Mouse (Mus musculus): ENCODE measurements around the gene Cntd1.
A peak's percentile ranks its signal among the peaks of the same experiment; 100 is the strongest.
"Not testable (repeated sequence)": the region's sequence is repeated elsewhere in the genome, so short reads cannot be mapped to it uniquely, and the experiment has no call there.

The Cntd1 gene

DNA sequence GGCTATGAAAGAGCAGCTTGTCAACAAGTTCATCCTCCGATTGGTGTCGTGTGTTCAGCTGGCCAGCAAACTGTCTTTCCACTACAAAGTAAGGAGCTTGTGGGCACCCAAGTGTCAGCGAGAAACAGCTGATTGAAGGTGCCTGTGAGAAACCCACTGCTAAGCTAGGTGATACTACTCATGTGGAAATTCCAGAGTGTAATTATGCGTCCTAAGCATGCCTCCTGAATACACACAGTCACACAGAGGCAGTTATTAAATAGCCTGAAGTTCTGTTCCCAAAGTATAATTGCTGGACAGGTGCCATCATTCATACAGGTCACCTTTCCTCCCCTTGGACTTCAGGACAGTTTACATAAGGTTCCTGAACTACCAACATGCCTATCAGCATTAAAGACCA is 5.0 kb downstream of the Cntd1 start:
- DNase-seq (ENCODE audit: low spot score) = no peak

DNA sequence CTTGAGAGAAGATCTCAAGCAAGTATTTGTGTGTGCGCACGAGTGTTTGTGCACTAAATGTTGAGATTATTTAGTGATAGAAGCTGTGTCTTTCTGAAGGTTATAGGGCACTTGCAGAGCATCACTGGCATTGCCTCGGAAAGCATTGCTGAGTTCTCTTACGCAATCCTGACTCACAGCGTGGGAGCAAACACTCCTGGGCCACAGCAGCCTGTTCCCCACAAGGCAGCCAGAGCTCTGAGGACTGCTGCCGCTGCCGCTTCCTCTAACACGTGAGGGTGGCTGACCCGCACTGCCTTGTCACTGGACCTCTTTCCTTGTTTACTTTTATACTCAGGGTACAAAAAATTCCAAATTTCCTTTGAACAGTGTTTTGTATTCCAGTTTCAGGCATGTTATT is 8.5 kb downstream of the Cntd1 start:
- DNase-seq (ENCODE audit: low spot score) = no peak

DNA sequence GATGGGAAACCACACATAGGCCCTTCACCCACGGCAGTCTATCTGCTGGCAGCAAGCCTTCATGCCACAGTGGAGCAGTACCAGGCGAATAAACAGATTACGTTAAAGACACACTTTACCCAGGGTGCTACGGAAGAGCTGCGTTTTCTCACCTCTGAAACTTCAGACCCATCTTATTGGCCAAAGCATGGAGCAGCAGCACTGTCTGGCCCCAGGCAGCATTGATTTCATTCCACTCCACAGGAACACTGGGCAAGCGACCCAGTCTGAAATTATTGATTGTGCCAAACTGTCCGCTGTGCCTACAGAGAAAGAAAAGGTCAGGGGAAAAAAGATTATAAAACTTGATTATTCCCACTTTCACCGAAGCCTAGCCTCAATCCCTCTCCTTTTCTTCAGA is 12.4 kb downstream of the Cntd1 start:
- no peak for DNase-seq (ENCODE audit: low spot score)

DNA sequence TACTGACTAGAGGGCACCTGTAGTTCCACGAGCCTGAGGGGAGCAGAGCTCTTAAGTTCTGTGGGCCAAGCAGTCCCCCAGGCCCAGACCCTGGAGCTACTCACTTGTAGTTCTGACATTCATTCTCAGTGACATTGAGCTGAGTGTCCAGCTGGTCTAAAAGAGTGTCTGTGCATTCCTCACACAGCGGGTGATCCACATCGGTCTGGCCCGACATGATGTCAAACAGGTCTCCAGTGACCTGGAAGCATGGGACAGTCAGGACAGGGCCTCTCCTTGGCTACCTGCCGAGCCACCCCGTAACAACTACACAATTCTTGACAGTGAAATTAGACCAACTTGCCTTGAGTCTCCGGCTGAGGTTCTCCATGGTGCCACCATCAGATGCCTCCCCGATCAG is 16.4 kb downstream of the Cntd1 start:
- DNase-seq (ENCODE audit: low spot score) = no peak

DNA sequence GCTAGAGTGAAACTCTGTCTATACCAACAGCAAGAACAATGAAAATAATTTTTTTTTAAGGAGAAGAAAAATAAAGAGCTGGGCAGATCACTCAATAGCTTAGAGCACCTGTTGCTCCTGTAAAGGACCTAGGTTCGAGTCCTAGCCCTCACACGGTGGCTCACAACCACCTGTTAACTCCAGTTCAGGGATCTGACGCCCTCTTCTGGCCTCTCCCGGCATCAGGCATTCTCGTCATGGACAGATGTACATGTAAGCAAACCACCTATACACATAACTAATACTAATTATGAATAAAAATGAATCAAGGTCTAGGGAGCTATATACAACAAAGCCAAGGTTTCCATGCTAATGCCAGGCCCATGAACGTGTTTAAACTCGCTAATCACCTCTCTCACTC is 22.1 kb downstream of the Cntd1 start:
- DNase-seq (ENCODE audit: low spot score) = no peak

DNA sequence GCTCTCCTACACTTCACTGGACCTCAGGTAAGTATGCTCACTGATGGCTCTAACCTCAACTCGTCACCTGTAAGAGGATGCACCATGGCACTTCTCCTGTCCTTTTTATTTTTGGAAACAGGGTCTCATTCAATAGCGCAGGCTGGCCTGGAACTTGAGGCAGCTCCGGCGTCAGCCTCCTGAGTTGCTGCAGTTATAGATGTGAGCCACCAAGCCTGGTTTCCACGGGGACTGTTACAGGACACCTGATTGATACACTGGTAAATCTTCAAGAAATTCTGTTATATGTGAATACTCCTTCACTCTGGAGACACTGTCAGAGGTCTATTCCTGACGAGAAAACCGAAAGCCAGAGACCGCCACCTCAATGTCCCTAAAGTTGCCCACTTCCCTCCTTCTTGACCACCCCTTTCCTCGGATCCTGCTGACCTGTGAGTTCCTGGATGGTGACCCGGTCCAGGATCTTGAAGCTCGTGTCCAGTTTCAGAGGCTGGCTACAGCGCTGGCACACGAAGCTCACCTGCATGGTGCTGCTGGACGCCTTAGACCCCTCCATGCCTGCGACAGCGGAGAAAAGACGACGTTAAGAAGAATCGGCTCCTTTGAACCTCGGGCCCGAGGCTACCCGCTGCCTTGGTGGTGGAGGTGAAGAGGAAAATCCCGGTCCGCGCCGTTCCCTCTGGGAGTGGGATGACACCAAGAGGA is 22.6 kb downstream of the Cntd1 start:
- no peak for DNase-seq (ENCODE audit: low spot score)

DNA sequence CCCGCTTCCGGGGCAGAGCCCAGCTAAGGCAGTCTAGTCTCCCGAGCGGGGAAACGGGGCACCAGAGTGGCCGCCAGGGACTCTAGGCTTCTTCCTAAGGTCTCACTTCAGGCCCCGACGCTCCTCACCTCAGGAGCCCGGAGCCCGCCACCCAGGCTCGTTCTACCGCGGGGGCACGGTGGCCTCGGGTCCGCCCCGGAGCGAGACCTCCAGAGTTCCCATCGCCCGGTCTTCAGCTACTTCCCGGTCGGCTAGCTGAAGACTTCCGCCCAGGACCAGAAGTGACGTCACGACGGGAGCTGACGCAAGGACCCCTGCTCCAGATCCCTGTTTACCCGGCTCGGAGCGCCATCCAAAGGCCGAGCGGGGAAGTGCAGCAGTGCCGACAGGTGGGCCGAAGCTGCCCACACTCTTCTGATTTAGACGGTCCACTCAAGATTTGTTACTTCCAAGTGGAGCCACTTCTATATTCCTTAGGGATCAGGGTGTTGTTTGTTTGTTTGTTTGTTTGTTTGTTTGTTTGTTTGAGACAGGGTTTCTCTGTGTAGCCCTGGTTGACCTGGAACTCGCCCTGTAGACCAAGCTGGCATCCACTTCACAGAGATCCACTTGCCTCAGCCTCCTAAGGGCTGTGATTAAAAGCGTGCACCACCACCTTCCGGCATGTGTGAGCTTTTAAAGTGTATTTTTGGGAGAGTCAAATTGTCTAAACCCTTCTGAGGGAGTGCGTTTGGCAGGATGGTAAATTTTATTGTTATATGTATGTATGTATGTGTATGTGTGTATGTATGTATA is 23.4 kb downstream of the Cntd1 start, which contains the start of gene Becn1:
Gene Becn1 (minus strand): TSS at position 283 of the 795 bp plus-strand sequence.
- peak; percentile 97 for DNase-seq (ENCODE audit: low spot score)

DNA sequence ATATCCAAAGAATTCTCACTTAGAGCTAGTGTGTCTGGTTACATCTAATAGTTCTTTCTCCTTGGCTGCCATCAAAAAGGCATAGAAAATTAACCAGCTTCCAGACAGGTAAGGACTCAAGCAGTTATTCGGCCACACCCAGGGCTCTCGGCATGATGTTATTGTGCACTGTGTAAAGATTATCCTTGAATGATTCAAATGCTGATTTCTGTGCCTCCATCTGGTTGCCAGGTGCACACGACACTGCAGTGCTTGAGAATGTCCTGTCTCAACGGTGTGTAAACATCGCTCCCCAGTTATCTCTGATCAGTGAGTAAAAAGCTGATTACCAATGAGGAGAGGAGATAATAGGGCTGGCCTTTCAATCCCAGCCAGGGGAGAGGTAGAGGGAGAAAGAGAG is 28.9 kb downstream of the Cntd1 start:
- DNase-seq (ENCODE audit: low spot score) = no peak

DNA sequence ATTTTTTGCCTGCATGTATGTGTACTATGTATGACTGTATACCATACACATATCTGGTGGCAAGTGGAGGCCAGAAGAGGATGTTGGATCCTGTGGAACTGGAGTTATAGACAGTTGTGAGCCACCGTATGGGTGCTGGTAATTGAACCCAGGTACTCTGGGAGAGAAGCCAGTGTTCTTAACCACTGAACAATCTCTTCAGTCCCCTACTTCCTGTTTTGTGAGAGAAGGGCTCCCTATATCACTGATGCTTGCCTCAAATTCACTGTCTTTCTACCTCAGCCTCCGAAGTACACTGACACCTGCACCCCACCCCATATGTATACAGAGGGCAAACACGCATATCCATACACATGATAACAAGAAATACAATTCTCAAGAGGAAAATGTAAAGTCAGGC is 32.3 kb downstream of the Cntd1 start:
- no peak for DNase-seq (ENCODE audit: low spot score)

DNA sequence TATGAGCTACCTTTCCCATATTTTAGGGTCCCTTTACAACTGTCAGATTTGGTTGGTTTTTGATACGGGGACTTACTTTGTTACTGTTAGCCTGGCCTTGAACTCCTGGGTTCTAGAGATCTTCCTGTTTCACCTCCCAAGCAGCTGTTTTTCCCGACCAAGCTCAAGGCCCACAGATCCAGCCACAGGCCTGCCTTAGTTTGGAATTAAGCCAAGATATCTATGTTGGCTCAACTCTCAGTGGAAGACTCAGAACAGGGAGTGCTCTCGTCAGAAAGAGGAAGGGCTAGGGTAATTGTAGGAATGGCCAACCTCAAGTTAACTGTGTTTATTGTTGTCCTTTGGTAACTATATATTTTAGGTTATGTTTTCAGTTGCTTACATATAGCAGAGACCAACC is 33.3 kb downstream of the Cntd1 start:
- DNase-seq (ENCODE audit: low spot score) = no peak

DNA sequence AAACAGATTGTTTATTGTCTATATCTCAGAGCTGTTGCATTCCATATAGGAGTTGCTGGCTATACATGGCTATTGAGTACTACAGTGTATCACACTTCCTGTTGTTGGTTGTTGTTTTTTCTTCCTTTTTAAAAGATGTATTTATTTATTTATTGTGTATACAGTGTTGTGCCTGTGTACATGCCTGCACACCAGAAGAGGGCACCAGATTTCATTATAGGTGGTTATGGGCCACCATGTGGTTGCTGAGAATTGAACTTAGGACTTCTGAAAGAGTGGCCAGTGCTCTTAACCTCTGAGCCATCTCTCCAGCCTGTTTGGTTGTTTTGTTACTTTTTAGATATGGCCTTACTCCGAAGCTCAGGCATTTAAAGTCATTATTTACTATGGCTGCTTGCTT is 35.8 kb downstream of the Cntd1 start:
- no peak for DNase-seq (ENCODE audit: low spot score)

DNA sequence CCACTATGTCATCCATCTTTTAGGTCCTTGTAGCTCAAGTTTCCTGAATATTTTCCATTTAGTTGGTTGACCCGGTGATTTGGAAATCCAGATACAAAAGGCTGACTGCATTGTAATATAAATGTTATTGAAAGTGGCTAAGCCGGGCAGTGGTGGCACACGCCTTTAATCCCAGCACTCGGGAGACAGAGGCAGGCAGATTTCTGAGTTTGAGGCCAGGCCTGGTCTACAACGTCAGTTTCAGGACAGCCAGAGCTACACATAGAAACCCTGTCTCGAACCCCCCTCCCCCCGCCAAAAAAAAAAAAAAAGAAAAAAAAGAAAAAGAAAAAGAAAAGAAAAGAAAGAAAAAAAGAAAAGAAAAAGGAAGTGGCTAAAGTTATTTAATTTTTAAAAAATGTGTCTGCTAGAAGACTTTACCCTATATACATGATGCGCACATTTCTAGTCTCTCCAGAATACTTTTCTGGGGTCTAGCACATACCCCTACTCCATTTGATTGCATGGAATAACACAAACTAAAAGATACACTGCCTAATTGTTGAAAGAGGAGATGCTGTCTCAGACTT is 36.4 kb downstream of the Cntd1 start:
- DNase-seq (ENCODE audit: low spot score) = no peak

DNA sequence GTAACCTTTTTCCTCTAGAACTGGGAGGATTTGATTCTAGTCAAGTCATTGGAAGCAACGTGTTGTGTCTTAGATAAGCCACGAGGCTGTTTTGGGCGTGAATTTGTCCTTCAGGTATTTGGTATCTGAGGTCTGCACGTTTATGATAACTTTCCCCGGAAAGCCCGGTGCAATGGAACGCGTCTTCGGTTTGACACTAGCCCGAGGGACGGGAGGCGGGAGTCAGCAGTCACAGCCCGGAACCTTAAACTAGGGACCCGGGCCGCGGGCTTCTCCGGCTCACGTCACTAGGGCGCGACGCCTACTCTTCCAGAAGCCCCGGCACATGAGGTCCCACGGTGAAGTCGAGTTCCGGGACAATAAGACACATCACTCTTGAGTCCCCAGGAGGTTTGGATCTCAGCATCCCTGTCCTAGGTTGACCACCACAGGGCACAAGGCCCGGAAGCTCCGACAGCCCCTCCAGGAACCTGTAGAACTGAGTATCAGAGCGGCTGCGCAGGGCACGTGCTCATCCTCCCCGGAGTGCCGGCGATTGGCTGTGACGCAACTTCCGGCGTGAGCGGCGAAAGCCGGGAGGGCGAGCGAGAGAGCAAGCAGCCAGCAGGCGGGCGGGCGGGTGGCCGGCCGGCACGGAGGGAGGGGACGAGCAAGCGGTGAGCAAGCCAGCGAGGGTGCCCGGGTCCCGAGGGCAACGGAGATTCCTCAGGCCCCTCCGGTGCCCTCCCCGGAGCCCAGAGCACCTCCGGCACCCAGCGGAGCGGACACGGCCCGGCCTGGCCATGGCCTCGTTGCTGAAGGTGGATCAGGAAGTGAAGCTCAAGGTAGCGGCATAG is 37.1 kb downstream of the Cntd1 start, which contains the start of gene Psme3:
Gene Psme3 (plus strand): TSS at position 549 of the 836 bp plus-strand sequence.
- DNase-seq (ENCODE audit: low spot score) = peak; percentile 79

DNA sequence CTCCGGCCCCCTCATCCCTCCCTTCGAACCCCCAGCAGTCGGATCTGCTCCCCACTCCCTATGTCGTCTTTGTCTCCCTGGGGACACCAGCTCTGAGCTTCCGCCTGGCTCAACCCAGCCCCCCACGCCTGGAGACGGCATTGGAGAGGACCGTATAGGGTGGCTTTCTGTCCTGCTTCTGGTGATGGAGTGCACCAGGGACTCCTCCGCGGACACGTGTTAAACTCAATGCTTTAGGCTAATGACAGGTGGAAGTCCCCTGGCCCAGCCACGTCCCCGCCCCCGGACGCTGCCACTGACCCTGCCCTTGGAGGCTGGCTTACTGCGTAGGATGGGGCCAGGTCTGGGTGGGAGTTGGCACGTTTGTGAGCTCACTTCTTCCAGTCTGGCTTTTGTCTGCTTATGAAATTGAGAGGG is 37.7 kb downstream of the Cntd1 start:
- DNase-seq (ENCODE audit: low spot score) = no peak

DNA sequence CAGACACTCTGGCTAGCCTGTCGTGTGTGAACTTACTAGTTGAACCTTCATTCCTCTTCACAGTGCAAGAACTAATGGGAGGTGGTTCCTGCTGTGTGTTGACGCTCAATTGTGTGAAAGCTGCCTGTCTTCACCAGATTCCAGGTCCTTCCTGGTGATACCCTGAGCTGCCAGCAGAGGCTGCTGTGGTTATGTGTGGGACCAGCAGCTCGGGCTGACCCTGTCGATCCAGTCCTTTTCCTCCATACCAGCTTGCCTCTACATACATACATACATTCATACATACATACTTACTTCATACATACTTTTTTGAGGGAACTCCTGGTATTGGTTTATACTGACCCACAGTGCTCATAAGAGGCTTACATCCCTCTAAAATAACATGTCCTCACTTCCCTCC is 44.8 kb downstream of the Cntd1 start:
- no peak for DNase-seq (ENCODE audit: low spot score)

DNA sequence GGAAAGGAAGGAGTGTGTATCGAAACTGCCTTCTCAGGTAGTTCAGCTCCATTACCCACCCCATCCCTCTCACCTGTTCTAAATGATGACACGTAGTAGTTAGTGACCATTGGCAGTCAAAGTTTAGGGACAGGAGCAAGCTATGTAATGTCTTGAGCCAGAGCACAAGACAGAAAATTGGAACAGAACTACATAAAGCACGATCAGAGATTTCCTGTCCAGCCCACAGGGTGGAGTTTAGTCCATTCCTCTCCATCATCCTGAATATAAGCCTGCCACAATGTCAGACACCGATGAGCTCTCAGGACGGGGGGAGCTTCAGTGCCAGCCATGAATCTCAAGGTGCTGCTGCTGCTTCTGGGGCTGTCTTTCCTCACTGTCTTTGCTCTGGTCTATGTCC is 46.0 kb downstream of the Cntd1 start, which contains the start of gene Aoc2:
Gene Aoc2 (plus strand): TSS at position 301 of the 400 bp plus-strand sequence.
- DNase-seq (ENCODE audit: low spot score) = no peak

DNA sequence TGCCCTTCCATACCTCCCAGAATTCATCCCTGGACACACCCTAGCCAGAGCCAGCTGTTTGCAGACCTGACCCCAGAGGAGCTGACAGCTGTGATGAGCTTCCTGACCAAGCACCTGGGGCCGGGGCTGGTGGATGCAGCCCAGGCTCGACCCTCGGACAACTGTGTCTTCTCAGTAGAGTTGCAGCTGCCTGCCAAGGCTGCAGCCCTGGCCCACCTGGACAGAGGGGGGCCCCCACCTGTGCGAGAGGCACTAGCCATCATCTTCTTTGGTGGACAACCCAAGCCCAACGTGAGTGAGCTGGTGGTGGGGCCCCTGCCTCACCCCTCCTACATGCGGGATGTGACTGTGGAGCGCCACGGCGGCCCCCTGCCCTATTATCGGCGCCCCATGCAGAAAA is 46.4 kb downstream of the Cntd1 start:
- not testable (repeated sequence) for DNase-seq (ENCODE audit: low spot score)

DNA sequence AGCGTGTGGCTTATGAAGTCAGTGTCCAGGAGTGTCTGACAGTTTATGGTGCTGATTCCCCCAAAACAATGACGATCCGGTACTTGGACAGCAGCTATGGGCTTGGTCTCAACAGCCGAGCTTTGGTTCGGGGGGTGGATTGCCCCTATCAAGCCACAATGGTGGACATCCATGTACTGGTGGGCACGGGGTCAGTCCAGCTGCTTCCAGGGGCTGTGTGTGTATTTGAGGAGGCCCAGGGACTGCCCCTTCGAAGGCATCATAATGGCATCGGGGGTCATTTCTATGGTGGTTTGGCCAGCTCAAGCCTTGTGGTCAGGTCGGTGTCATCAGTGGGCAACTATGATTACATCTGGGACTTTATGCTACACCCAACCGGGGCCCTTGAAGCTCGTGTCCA is 47.3 kb downstream of the Cntd1 start:
- DNase-seq (ENCODE audit: low spot score) = no peak

DNA sequence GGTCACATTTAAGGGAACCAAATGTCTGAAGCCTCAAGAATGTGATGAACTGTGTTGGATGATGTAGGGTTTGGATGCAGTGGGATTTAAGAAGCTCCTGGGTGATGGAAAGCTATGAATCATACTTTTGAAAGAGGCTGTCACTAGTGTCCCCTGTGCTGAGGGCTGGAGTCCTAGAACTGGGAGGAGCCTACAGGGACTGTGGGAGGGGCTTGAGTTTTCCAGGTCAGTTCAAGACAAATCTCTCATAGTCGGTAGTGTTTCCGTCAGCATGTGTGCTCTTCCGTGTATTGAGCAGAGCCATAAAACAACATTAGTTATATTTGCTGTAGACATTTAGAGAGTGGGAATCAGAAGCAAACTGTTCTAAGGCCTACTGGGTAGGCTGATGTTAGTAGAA is 48.5 kb downstream of the Cntd1 start:
- DNase-seq (ENCODE audit: low spot score) = no peak

DNA sequence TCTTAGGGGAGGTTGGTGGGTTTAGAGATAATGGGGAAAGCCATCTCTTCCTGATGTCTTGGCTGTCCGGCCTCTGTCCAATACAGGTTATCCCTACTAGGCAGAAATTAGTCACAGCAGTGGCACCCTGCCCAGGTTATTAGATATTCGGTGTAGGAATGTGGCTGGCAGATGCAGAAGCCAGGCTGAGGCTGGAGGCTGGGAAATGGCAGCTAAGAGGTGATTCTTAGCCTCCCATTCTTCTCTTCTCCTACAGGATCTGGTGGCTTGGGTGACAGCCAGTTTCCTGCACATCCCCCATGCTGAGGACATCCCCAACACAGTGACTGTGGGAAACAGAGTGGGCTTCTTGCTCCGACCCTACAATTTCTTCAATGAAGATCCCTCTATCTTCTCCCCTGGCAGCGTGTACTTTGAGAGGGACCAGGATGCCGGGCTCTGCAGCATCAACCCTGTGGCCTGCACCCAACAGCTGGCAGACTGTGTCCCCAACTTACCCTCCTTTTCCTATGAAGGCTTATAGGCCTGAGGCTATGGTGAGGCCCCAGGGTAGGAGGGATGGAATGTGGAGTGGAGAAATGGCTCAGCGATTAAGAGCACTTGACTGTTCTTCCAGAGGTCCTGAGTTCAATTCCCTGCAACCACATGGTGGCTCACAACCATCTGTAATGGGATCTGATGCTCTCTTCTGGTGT is 50.3 kb downstream of the Cntd1 start:
- DNase-seq (ENCODE audit: low spot score) = no peak

DNA sequence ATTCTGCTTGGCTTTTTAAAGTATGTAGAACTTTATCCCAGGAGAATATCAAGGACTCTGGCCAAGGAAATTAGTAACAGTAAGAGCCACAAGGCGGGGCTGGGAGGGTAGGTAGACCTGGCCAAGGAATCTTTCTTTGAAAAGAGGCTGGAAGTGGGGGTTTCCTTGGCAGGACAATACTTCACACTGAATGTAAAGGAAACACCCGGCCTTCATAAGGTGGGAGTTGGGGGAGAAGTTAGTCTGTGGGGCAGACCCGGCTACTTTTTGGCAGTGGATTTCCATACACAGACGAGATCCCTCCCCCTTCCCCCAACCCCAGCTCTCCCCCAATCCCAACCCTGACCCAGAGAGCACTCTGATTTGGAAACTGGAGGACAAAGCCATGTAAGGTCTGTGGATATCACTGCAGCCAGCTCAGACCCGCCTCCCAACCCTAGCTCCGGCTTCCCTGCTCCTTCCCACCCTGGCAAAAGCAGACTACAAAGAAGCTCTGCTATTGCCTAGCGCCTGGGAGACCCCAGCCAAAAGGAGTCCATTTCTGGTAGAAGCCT is 51.6 kb downstream of the Cntd1 start, which contains the start of gene Aoc3:
Gene Aoc3 (plus strand): TSS at position 235 of the 554 bp plus-strand sequence.
- DNase-seq (ENCODE audit: low spot score) = no peak
